Mouse (Mus musculus) thymus, adult 2 months (tissue): ENCODE data around the gene Adh7.

Experiments
- CTCF ChIP-seq: fragments of 200-500 bp; IDR thresholded peaks from 2 replicates; pipeline ENCODE4 v1.5.1; 2012; ENCODE audit warnings: mild to moderate bottlenecking, control low read depth, low read length, moderate library complexity, borderline replicate concordance; ENCODE audit not compliant: control insufficient read depth, poor library complexity, insufficient read depth; ENCODE audit errors: extremely low read depth
- POLR2A ChIP-seq: fragments of 200-500 bp; IDR thresholded peaks from 2 replicates; pipeline ENCODE4 v1.6.1; 2012; ENCODE audit warnings: mild to moderate bottlenecking, low read length, control low read depth, moderate library complexity; ENCODE audit not compliant: control insufficient read depth, poor library complexity, insufficient read depth; ENCODE audit errors: extremely low read depth

- TF ChIP-seq CTCF (no peak), POLR2A (no peak)
Measured at GRCm38 (mm10) chr3:138225853-138226252, 8.3 kb downstream of the Adh7 start.
